Mouse (Mus musculus) heart, postnatal 4 days (tissue): ENCODE measurements around the gene Dnase1l2. TPM values are rescaled to one million over a fixed set of nuclear protein-coding genes. Genes with fewer than 3 reads are reported as not detected.

Experiments used
- DNase-seq: peaks from one replicate; pipeline ENCODE4 v3.0.0; 2021
- total RNA-seq, 2 experiments: library from RNA; stranded (reverse); gene quantifications; 2 replicates each; pipeline ENCODE4 v1.2.3; 2021

Gene Dnase1l2
- total RNA-seq, result 1 to 10 TPM; 1.0 to 1.5 TPM

GRCm38 (mm10) chr17:24442632-24443155, at the start of gene Dnase1l2:
Dnase1l2 (minus strand) TSS chr17:24443105.
- no peak for DNase-seq

- DNase-seq, result no peak
These were observed 47.5 kb upstream of the Dnase1l2 start for GRCm38 (mm10) chr17:24490399-24490798.

GRCm38 (mm10) chr17:24489265-24490030, 46.5 kb upstream of the Dnase1l2 start:
- no peak for DNase-seq

DNA sequence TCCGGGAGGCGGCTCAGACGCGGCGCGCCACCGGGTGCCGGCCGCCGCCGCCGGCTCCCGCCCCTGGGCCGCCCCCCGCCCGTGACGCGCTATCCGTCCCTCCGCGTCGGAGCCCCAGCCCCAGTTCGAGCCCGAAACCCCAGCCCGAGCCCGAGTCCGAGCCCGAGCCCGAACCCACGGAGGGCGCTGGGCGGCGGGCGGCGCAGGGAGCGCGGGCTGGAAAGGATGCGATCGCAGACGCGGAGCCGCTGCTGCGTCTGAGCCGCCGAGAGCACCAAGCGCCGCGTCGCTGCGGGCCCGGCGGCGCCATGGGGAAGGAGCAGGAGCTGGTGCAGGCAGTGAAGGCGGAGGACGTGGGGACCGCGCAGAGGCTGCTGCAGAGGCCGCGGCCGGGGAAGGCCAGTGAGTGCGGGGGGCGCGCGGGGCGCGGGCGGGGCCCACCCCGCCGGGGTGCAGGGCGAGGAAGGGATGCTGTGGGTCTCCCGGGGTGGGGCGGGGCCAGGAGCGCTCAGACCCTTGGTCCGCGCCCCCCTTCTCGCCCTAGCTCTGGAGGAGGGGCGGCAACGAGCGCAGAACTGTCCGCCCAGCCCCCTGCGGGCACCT, 45.9 kb upstream of the Dnase1l2 start:
- DNase-seq, result peak; percentile 38

DNA sequence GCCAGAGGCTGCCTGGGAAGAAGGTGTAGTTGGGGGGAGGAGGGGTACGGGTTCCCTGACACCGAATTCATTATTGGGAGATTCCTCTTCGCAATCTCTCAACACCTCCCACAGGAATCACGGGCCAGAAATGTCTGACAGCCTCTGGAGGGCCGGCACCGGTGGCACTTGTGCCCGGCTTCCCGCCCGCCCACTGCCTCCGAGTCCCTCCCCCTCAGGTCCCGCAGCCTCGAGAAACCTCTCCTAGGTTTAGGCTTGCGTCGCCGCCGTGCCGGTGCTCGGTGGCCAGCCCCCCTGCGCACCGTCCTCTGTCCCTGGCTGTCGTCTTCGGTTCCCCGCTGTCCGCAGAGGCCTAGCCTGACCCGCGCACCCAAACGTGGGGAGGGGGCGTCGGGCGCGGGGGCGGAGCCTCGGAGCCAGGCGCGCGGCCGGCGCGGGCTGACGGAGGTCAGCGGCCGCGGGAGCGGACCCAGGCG, 45.3 kb upstream of the Dnase1l2 start, which contains the start of gene Caskin1:
Gene Caskin1 (plus strand): TSS at position 416 of the 476 bp plus-strand sequence.
- peak; percentile 20 for DNase-seq

GRCm38 (mm10) chr17:24485090-24485860, 42.4 kb upstream of the Dnase1l2 start:
- peak; percentile 49 for DNase-seq

- no peak for DNase-seq
These were observed 40.6 kb upstream of the Dnase1l2 start for GRCm38 (mm10) chr17:24483495-24483894.

- no peak for DNase-seq
These were observed 38.3 kb upstream of the Dnase1l2 start for GRCm38 (mm10) chr17:24481027-24481815.

DNA sequence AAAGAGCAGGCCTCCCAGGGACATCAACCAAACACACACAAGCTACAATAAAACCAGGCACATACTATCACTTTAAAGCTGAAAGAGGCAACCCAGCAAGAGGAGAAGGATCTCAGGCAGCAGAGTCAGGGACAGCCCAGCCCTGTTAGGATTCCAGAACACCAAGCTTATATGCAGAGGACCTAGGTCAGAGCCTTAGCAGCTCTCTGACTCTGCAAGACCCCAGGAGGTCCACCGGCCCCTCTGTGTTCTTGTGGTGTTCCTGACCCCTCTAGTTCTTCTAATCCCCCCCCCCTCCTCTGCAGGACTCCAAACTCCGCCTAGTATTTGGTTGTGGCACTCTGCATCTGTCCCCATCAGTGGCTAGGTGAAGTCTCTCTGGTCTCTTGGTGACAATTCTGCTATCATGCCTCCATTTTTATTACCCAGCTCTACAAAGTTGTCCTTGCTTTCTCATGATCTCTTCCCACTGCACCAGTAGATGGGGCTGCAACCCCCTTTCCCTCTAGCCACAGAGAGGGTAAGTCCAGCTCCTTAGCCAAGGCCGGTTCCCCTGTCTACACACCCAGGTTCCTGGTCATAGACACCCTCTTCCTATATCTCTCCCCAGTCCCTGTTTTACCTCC, 37.4 kb upstream of the Dnase1l2 start:
- no peak for DNase-seq

GRCm38 (mm10) chr17:24479431-24479830, 36.5 kb upstream of the Dnase1l2 start:
- no peak for DNase-seq

DNA sequence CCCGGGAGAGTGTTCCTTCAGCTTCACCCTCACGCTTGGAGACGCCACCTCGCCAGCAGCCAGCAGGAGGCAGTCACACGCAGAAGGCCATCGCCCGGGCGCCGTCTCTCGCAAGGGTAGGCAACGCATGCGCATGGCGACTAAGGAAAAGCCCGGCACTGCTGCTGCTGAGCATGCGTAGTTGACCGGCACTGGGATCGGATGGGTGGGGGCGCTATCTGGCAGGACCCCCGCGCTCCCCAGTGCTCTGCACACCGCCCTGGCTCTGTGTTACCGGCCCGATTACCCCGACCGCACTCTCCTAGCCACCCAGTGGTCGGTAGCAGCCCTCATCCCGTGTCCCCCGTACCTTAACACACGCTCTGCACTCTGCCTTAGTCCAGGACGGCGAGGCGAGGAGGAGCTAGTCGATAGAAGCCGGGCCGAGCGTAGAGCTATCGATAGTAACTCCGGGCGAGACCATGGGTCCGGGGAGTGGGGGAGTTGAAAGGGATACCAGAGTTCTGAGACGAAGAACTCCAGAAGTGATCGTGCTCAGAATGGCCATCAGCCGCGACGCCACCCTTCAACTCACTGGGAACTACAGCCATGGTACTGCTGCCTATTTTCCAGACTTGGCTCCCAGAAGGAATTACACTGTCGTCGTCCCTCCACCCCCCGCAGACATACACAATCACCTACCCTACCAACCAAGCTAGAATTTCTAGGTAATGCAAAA, 35.9 kb upstream of the Dnase1l2 start, which contains the start of gene Mlst8:
Gene Mlst8 (minus strand): TSS at position 416 of the 718 bp plus-strand sequence.
- DNase-seq, result peak; percentile 99

DNA sequence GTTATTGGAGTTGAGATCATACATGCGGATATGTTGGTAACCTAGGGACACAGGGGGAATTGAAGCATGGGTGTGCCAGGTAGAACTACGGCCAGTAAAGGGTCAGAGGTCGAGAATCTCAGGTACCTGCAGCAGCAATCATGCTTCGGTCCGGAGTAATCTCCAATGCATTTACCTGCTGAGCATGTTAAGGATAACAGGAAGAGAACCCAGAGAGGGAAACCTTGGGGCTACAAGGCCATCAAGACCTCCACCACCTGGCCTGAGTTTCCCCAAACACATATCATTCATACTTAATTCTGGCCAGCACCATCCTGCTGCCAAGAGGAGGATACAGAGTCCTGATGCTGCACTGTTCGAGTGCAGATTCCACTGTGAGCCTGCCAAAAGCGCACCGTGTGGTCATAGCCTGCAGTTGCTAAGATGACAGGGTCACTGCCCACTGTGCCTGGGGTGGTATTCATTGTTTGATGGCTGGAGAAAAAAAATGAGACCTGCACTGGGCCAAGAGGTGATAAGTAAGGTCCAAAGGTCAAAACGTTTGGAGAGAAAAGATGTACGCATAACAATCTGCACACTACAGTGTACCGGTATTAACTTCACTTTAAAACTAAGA, 35.2 kb upstream of the Dnase1l2 start:
- DNase-seq, result no peak

DNA sequence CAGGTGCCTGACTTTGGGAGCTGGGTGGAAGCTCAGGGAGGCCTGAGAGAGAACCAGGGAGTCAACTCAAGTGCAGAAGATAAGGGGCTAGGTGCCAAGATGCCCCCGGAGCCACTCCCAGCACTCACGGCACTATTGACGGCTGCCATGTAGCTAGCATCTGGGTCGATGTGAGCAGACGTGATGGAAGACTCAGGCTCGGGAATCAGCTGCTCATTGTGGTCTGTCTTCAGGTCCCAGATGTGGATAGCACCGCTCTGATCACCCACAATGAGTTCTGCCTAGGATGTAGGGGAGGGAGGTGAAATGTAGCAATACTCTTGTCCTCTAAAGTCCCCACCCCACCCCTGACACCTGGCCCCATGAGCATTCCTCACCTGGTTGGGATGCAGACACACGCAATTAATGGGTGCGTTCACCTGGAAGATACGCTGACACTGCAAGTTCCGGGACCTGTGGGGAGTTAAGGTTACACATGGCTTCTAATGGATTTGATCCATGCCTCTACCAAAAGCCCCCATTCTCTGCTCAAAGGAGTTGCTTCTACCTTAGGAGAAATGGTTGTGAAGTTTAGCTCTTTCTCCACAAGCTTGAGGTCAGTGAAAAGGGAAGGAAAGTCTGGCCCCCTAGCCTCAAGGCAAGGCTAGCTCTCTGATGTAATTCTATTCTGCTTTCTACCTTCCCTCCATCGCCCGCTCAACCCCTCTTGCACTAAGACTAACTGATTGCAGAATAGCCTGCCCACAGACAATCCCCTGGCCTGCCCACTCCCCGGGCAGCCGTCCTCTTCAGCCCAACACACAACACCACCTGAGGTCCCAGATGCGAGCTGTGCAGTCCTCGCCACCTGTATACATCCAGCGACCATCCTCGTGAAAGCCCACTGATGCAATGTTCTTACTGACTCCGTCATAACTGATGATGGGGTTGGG, 34.4 kb upstream of the Dnase1l2 start:
- DNase-seq, result no peak

- DNase-seq, result no peak
These were observed 33.3 kb upstream of the Dnase1l2 start for GRCm38 (mm10) chr17:24476022-24476776.

- DNase-seq, result no peak
These were observed 32.7 kb upstream of the Dnase1l2 start for GRCm38 (mm10) chr17:24475586-24475985.

- no peak for DNase-seq
These were observed 31.7 kb upstream of the Dnase1l2 start for GRCm38 (mm10) chr17:24474557-24474956.

GRCm38 (mm10) chr17:24473612-24474275, 30.8 kb upstream of the Dnase1l2 start, which contains the start of gene Bricd5:
Bricd5 (plus strand) TSS chr17:24473884.
- DNase-seq, result no peak

DNA sequence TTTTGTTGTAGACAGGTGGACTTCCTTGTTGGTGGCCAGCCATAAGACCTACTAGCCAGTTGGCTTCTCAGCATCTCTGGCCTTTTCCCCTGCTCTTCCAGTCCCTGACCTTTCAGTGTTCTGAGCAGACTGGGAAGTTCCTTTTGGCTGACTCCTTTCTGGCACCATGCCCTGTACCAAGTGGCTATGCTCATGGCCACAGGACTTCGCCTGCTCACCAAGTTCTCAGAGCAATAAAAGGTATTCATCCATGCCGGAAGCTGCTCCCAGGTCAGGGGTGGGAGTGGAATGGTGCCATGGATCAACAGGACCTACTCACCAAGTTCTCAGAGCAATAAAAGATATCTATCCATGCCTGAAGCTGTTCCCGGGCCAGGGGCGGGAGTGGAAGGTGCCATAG, 29.6 kb upstream of the Dnase1l2 start:
- peak; percentile 63 for DNase-seq
